Mouse (Mus musculus): Measurements from ENCODE around the gene Cacna1c.
"Not testable (repeated sequence)": the region's sequence is repeated elsewhere in the genome, so short reads cannot be mapped to it uniquely, and the experiment has no call there.

The Cacna1c gene

GRCm38 (mm10) chr6:119206006-119206405 lies 9.8 kb upstream of the Cacna1c start:
- not testable (repeated sequence) for DNase-seq (ENCODE audit: low spot score)

GRCm38 (mm10) chr6:119204915-119205314 lies 8.7 kb upstream of the Cacna1c start:
- DNase-seq (ENCODE audit: low spot score), result no peak

GRCm38 (mm10) chr6:119204286-119204685 lies 8.1 kb upstream of the Cacna1c start:
- no peak for DNase-seq (ENCODE audit: low spot score)

- DNase-seq (ENCODE audit: low spot score), result no peak
Measured at GRCm38 (mm10) chr6:119201575-119201974, 5.4 kb upstream of the Cacna1c start.

- DNase-seq (ENCODE audit: low spot score), result no peak
Measured at GRCm38 (mm10) chr6:119200362-119200761, 4.1 kb upstream of the Cacna1c start.

- no peak for DNase-seq (ENCODE audit: low spot score)
Measured at GRCm38 (mm10) chr6:119199274-119199879, 3.2 kb upstream of the Cacna1c start.

GRCm38 (mm10) chr6:119198534-119199273 lies 2.5 kb upstream of the Cacna1c start:
- no peak for DNase-seq (ENCODE audit: low spot score)

- DNase-seq (ENCODE audit: low spot score), result no peak
Measured at GRCm38 (mm10) chr6:119194601-119195000, 1.6 kb downstream of the Cacna1c start.

- DNase-seq (ENCODE audit: low spot score), result no peak
Measured at GRCm38 (mm10) chr6:119194161-119194560, 2.1 kb downstream of the Cacna1c start.

- no peak for DNase-seq (ENCODE audit: low spot score)
Measured at GRCm38 (mm10) chr6:119193571-119194154, 2.6 kb downstream of the Cacna1c start.

- no peak for DNase-seq (ENCODE audit: low spot score)
Measured at GRCm38 (mm10) chr6:119191478-119191877, 4.7 kb downstream of the Cacna1c start.

GRCm38 (mm10) chr6:119187631-119188030 lies 8.6 kb downstream of the Cacna1c start:
- no peak for DNase-seq (ENCODE audit: low spot score)

- DNase-seq (ENCODE audit: low spot score), result peak; percentile 30
Measured at GRCm38 (mm10) chr6:119186658-119187057, 9.6 kb downstream of the Cacna1c start.

- DNase-seq (ENCODE audit: low spot score), result no peak
Measured at GRCm38 (mm10) chr6:119183781-119184180, 12.4 kb downstream of the Cacna1c start.

GRCm38 (mm10) chr6:119182211-119182610 lies 14.0 kb downstream of the Cacna1c start:
- no peak for DNase-seq (ENCODE audit: low spot score)

- DNase-seq (ENCODE audit: low spot score), result no peak
Measured at GRCm38 (mm10) chr6:119180188-119180587, 16.0 kb downstream of the Cacna1c start.

- no peak for DNase-seq (ENCODE audit: low spot score)
Measured at GRCm38 (mm10) chr6:119177101-119177500, 19.1 kb downstream of the Cacna1c start.

GRCm38 (mm10) chr6:119176103-119176502 lies 20.1 kb downstream of the Cacna1c start:
- DNase-seq (ENCODE audit: low spot score), result no peak

GRCm38 (mm10) chr6:119175078-119175853 lies 21.0 kb downstream of the Cacna1c start, which contains the start of gene Dcp1b:
Gene Dcp1b (plus strand): TSS chr6:119175253.
- peak; percentile 95 for DNase-seq (ENCODE audit: low spot score)

- DNase-seq (ENCODE audit: low spot score), result no peak
Measured at GRCm38 (mm10) chr6:119174307-119175074, 21.7 kb downstream of the Cacna1c start.

GRCm38 (mm10) chr6:119165677-119166076 lies 30.5 kb downstream of the Cacna1c start:
- DNase-seq (ENCODE audit: low spot score), result no peak

- no peak for DNase-seq (ENCODE audit: low spot score)
Measured at GRCm38 (mm10) chr6:119145109-119145508, 51.1 kb downstream of the Cacna1c start.

Measured in retina, embryonic 14.5 days (tissue).